Mouse (Mus musculus) CH12.LX (cell line): ENCODE data around the gene Gm10271. TPM values are rescaled to one million over a fixed set of nuclear protein-coding genes. Genes with fewer than 3 reads are reported as not detected.

ENCODE experiments used
- DNase-seq: peaks from one replicate; pipeline ENCODE4 v3.0.0-alpha.2; 2013; ENCODE audit errors: extremely low read depth
- H3K27ac ChIP-seq: 2 replicates; pipeline ENCODE4 v1.5.1; 2012; ENCODE audit warnings: low read depth, mild to moderate bottlenecking, control low read depth, moderate library complexity; ENCODE audit not compliant: insufficient read depth
- H3K27me3 ChIP-seq: replicated peaks from 2 replicates; pipeline ENCODE3; 2012; ENCODE audit warnings: inconsistent platforms
- H3K36me3 ChIP-seq, 2 experiments: replicated peaks in 1 of 2; 2 replicates each; pipeline versions ENCODE3 to v1.6.1; 2012; ENCODE audit warnings: inconsistent platforms in 1 of 2, low read length in 1 of 2, mild to moderate bottlenecking in 1 of 2, mixed read lengths in 1 of 2, moderate library complexity in 1 of 2; ENCODE audit not compliant: control insufficient read depth in 1 of 2, insufficient read depth in 1 of 2
- H3K4me1 ChIP-seq, 2 experiments: 2 replicates each; pipeline ENCODE4 v1.6.1; 2012; ENCODE audit warnings: inconsistent platforms in 1 of 2, moderate library complexity in 1 of 2; ENCODE audit not compliant: insufficient read depth in 2 of 2, control insufficient read depth in 1 of 2
- H3K4me2 ChIP-seq: 2 replicates; pipeline ENCODE4 v1.6.1; 2012; ENCODE audit warnings: low read depth, mild to moderate bottlenecking, control low read depth; ENCODE audit not compliant: poor library complexity, insufficient read depth, severe bottlenecking
- H3K4me3 ChIP-seq, 3 experiments: fragments of 150-350 bp in 1 of 3; sonication (generic) in 1 of 3; replicated peaks in 1 of 3; 2 replicates each; pipeline versions ENCODE3 to v1.5.1; 2011 to 2012; ENCODE audit warnings: low read depth in 2 of 3, low read length in 2 of 3, mild to moderate bottlenecking in 2 of 3, moderate library complexity in 2 of 3, control low read depth in 1 of 3, improper control_type of control experiment in 1 of 3, inconsistent platforms in 1 of 3, mixed read lengths in 1 of 3; ENCODE audit not compliant: poor library complexity in 1 of 3
- H3K79me2 ChIP-seq: replicated peaks from 2 replicates; pipeline ENCODE4 v1.6.1; 2012; ENCODE audit warnings: mild to moderate bottlenecking, moderate library complexity; ENCODE audit not compliant: control insufficient read depth, poor library complexity, insufficient read depth, severe bottlenecking; ENCODE audit errors: extremely low read depth
- H3K9ac ChIP-seq: 2 replicates; pipeline ENCODE4 v1.6.1; 2012; ENCODE audit warnings: low read depth, mild to moderate bottlenecking, control low read depth, moderate library complexity; ENCODE audit not compliant: insufficient read depth
- H3K9me3 ChIP-seq: replicated peaks from 2 replicates; pipeline ENCODE3; 2012; ENCODE audit warnings: low read length, inconsistent platforms, mixed read lengths
- BHLHE40 ChIP-seq: IDR thresholded peaks from 2 replicates; pipeline ENCODE4 v1.6.1; 2011; ENCODE audit warnings: mild to moderate bottlenecking, low read depth, low read length, improper control_type of control experiment
- CTCF ChIP-seq, 2 experiments: IDR thresholded peaks in 1 of 2; conservative IDR thresholded peaks in 1 of 2; 2 replicates each; pipeline ENCODE4 v1.5.1; 2011 to 2012; ENCODE audit warnings: low read depth in 2 of 2, low read length in 2 of 2, improper control_type of control experiment in 1 of 2, inconsistent platforms in 1 of 2, mild to moderate bottlenecking in 1 of 2, moderate library complexity in 1 of 2
- ETS1 ChIP-seq: conservative IDR thresholded peaks from 2 replicates; pipeline ENCODE4 v1.6.1; 2012; ENCODE audit warnings: low read depth, mild to moderate bottlenecking, inconsistent platforms, low read length, improper control_type of control experiment, moderate library complexity
- HCFC1 ChIP-seq: IDR thresholded peaks from 2 replicates; pipeline ENCODE4 v1.6.1; 2012; ENCODE audit warnings: low read depth, mild to moderate bottlenecking, inconsistent platforms, low read length, improper control_type of control experiment
- IRF4 ChIP-seq: IDR thresholded peaks from 2 replicates; pipeline ENCODE4 v1.6.1; 2014; ENCODE audit warnings: low read depth, mild to moderate bottlenecking, inconsistent platforms, low read length, improper control_type of control experiment
- JUN ChIP-seq: IDR thresholded peaks from 2 replicates; pipeline ENCODE4 v1.6.1; 2011; ENCODE audit warnings: low read depth, mild to moderate bottlenecking, low read length, improper control_type of control experiment, moderate library complexity; ENCODE audit not compliant: insufficient read depth
- MAZ ChIP-seq: IDR thresholded peaks from 2 replicates; pipeline ENCODE4 v1.6.1; 2012; ENCODE audit warnings: low read depth, mild to moderate bottlenecking, inconsistent platforms, low read length, improper control_type of control experiment, moderate library complexity
- NELFE ChIP-seq: IDR thresholded peaks from 2 replicates; pipeline ENCODE4 v1.6.1; 2011; ENCODE audit warnings: low read depth, low read length, improper control_type of control experiment
- POLR2A ChIP-seq: IDR thresholded peaks from 2 replicates; pipeline ENCODE4 v1.6.1; 2011; ENCODE audit warnings: low read depth, mild to moderate bottlenecking, improper control_type of control experiment, low read length
- RAD21 ChIP-seq: IDR thresholded peaks from 2 replicates; pipeline ENCODE4 v1.6.1; 2011; ENCODE audit warnings: low read depth, mild to moderate bottlenecking, low read length, improper control_type of control experiment, moderate library complexity
- RCOR1 ChIP-seq: conservative IDR thresholded peaks from 2 replicates; pipeline ENCODE4 v1.6.1; 2012; ENCODE audit warnings: low read depth, mild to moderate bottlenecking, inconsistent platforms, low read length, improper control_type of control experiment
- TCF12 ChIP-seq: IDR thresholded peaks from 2 replicates; pipeline ENCODE4 v1.6.1; 2014; ENCODE audit warnings: low read depth, mild to moderate bottlenecking, inconsistent platforms, low read length, improper control_type of control experiment
- ZC3H11A ChIP-seq: IDR thresholded peaks from 2 replicates; pipeline ENCODE4 v1.6.1; 2012; ENCODE audit warnings: low read depth, mild to moderate bottlenecking, inconsistent platforms, low read length, improper control_type of control experiment
- ZMIZ1 ChIP-seq: IDR thresholded peaks from 2 replicates; pipeline ENCODE4 v1.6.1; 2012; ENCODE audit warnings: low read depth, mild to moderate bottlenecking, inconsistent platforms, low read length, improper control_type of control experiment
- ZNF384 ChIP-seq: IDR thresholded peaks from 2 replicates; pipeline ENCODE4 v1.6.1; 2012; ENCODE audit warnings: low read depth, low read length, improper control_type of control experiment, inconsistent platforms
- dilution Hi-C: fragments of 300-500 bp; cut with MboI; formaldehyde crosslinking; loops from 2 replicates; pipeline ENCODE4 v1.14.3; 2020; ENCODE audit warnings: low sequenced_read_pairs; ENCODE audit not compliant: extremely low pct_unique_long_range_greater_than_20kb, extremely low pct_ligation_motif_present
- in situ Hi-C: fragments of 300-500 bp; cut with MboI; formaldehyde crosslinking; loops from 3 replicates; pipeline ENCODE4 v1.14.3; 2019; ENCODE audit warnings: low sequenced_read_pairs, low pct_ligation_motif_present, low pct_unique_long_range_greater_than_20kb, mixed read lengths
- polyA plus RNA-seq: library from polyadenylated mRNA; unstranded; fragments of >175 nt; gene quantifications from 2 replicates; pipeline ENCODE4 v1.2.1, GENCODE M21; 2012; ENCODE audit warnings: low read depth; ENCODE audit not compliant: insufficient read length
- total RNA-seq, 2 experiments: library from RNA; depleted of rRNA; stranded (reverse); fragments of 300-350 nt in 1 of 2; fragments of >200 nt in 1 of 2; gene quantifications; 2 replicates each; pipeline ENCODE4 v1.2.3; 2012 to 2014

The Gm10271 gene
- total and polyA plus RNA-seq, 3 experiments = not detected

- in situ Hi-C loops (no loop called here), dilution Hi-C loops (no loop called here)
- Histone ChIP-seq H3K79me2 (no peaks in the 10 kb centered on the region), H3K36me3 (peaks cover 0 to 39% of the 10 kb centered on the region in 2 experiments), H3K4me2 (no peak overlapping the region), H3K9ac (no peak overlapping the region), H3K9me3 (no peaks in the 10 kb centered on the region), H3K4me1 (no peaks in the 10 kb centered on the region; a peak in 1 of 4 replicates), H3K4me3 (no peak overlapping the region), H3K27ac (no peak overlapping the region), H3K27me3 (no peaks in the 10 kb centered on the region)
- TF ChIP-seq RCOR1 (no peak), NELFE (no peak), CTCF (conservative IDR thresholded peaks at IDR 0.05 in 1 of 2, IDR thresholded peaks at IDR 0.05 in 1 of 2; ENCODE audit: low read depth in 2 of 2, low read length in 2 of 2) (no peak), JUN (no peak), ZNF384 (no peak), BHLHE40 (no peak), IRF4 (no peak)
- no peak for DNase-seq
Observed at GRCm38 (mm10) chr10:116962152-116962551, 10.3 kb downstream of the Gm10271 start.

- H3K27ac ChIP-seq = no peak overlapping the region
- dilution Hi-C loops = no loop called here
- H3K9ac ChIP-seq = no peak overlapping the region
- DNase-seq = no peak
- H3K36me3 ChIP-seq = peaks cover 0 to 63% of the 10 kb centered on the region in 2 experiments
- H3K79me2 ChIP-seq = no peaks in the 10 kb centered on the region
- no peak overlapping the region for H3K4me3 ChIP-seq
- in situ Hi-C loops = no loop called here
- no peak overlapping the region for H3K4me2 ChIP-seq
- no peaks in the 10 kb centered on the region for H3K4me1 ChIP-seq
- TF ChIP-seq ZMIZ1 (no peak), MAZ (no peak), POLR2A (no peak), RAD21 (no peak), HCFC1 (no peak), JUN (no peak), TCF12 (no peak), ETS1 (no peak), ZC3H11A (no peak)
- no peaks in the 10 kb centered on the region for H3K27me3 ChIP-seq
- no peaks in the 10 kb centered on the region for H3K9me3 ChIP-seq
Observed at GRCm38 (mm10) chr10:116957867-116958551, 14.4 kb downstream of the Gm10271 start.
